Mouse (Mus musculus) bone marrow, adult 2 months (tissue): ENCODE measurements at regions not wholly inside any gene's neighbourhood (a gene's known extent, or its start where the extent isn't known, plus 50 kb on each side); places are given as distances from the start of the nearest gene placed in this dataset.

ENCODE experiments used
- CTCF ChIP-seq: fragments of 200-500 bp; IDR thresholded peaks from 2 replicates; pipeline ENCODE4 v1.5.1; 2011; ENCODE audit warnings: low read length, control low read depth; ENCODE audit not compliant: control insufficient read depth, insufficient read depth
- POLR2A ChIP-seq: fragments of 200-500 bp; IDR thresholded peaks from 2 replicates; pipeline ENCODE4 v1.6.1; 2011; ENCODE audit warnings: low read depth, mild to moderate bottlenecking, control low read depth, low read length, borderline replicate concordance; ENCODE audit not compliant: control insufficient read depth

DNA sequence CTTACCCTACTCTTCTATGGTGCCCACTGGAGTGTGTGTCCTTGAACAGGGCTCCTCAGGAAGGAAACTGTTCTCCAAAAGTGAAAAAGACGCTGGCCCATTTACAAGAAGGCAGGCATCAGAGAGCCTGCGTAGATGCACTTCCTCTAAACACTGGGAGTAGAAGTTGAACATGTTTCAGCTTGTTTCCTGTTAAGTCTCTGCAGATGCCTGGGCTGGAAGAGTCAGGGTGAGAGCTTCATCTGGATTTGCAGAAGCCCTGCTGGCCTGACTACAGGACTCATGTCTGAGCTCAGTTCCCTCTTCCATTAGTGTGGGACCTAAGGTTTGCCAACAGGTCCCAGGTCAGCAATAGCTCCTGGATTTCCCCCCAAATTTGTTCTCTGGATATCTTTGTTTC, 54.7 kb upstream of the Nlrp1b start:
- TF ChIP-seq CTCF (no peak), POLR2A (no peak)
